Mouse (Mus musculus) neural tube, embryonic 12.5 days (tissue): ENCODE measurements around the gene Rnf225. TPM values are rescaled to one million over a fixed set of nuclear protein-coding genes. Genes with fewer than 3 reads are reported as not detected.
"Not testable (repeated sequence)": the region's sequence is repeated elsewhere in the genome, so short reads cannot be mapped to it uniquely, and the experiment has no call there.

Experiments used
- ATAC-seq: fragments of 200-750 bp; cut with Nextera tagmentation; 2 replicates; pipeline ENCODE4 v1.8.0; 2017; ENCODE audit warnings: low read depth, mild to moderate bottlenecking, moderate TSS enrichment, moderate library complexity; ENCODE audit not compliant: low FRiP score
- H3K27ac ChIP-seq: fragments of 300-500 bp; sonication (generic); 2 replicates; pipeline ENCODE4 v1.5.1; 2016
- H3K27me3 ChIP-seq: fragments of 300-500 bp; sonication (generic); replicated peaks from 2 replicates; pipeline ENCODE4 v1.6.1; 2016; ENCODE audit warnings: mild to moderate bottlenecking
- H3K36me3 ChIP-seq: fragments of 300-500 bp; sonication (generic); 2 replicates; pipeline ENCODE4 v1.6.1; 2016; ENCODE audit warnings: mild to moderate bottlenecking
- H3K4me1 ChIP-seq: fragments of 300-500 bp; sonication (generic); 2 replicates; pipeline ENCODE4 v1.6.1; 2016
- H3K4me2 ChIP-seq: fragments of 300-500 bp; sonication (generic); replicated peaks from 2 replicates; pipeline ENCODE4 v1.6.1; 2016; ENCODE audit warnings: mild to moderate bottlenecking
- H3K4me3 ChIP-seq: fragments of 300-500 bp; sonication (generic); 2 replicates; pipeline ENCODE4 v1.5.1; 2016
- H3K9ac ChIP-seq: fragments of 300-500 bp; sonication (generic); 2 replicates; pipeline ENCODE4 v1.6.1; 2016; ENCODE audit warnings: mild to moderate bottlenecking
- H3K9me3 ChIP-seq: fragments of 300-500 bp; sonication (generic); 2 replicates; pipeline ENCODE4 v1.6.1; 2016; ENCODE audit warnings: mild to moderate bottlenecking
- WGBS: fragments of 180-500 bp; shearing (Covaris S2); methylation state at CpG from one replicate; pipeline ENCODE4 v1.1.7; 2016; 5-methylcytosine and 5-hydroxymethylcytosine counted together
- polyA plus RNA-seq: library from polyadenylated mRNA; unstranded; fragments of >200 nt; fragmentation: Nextera tagmentation; extraction: Ambion mirVana; gene quantifications from 2 replicates; pipeline ENCODE4 v1.2.1, GENCODE M21; 2016

Gene Rnf225
- 0.37 and 0.62 TPM in 2 replicates for polyA plus RNA-seq

DNA sequence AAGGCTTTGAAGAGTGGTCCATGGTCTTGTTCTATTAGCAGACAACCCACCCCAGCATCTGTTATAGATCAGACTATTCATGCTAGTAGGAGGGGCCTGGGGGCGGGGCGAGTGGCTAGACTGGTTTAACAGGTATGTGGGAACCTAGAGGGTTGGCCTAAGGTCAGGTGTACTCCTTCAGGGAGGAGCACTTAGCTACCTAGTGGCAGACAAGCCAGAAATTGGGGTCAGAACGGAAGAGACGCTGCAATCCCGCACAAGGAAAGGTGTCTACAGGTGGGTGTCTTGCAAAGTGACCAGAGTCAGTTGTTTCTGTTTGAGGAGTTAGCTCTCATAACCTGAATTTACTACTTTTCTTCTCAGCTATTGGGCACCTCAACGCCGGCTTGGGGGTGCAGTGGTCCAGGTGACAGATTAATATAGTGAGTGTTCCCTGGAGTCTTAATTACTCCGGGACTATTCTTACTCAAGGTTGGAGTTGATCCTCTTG lies at the start of gene Rnf225:
Gene Rnf225, plus strand, starts transcription at position 226 of the 490 bp plus-strand sequence.
- peaks cover 19% of the 10 kb centered on the region for H3K4me1 ChIP-seq
- WGBS: 25% methylated on average over 8 of the region's 8 CpGs
- H3K9ac ChIP-seq: peak within 1 kb of the TSS; percentile 44
- H3K27ac ChIP-seq: no peak within 1 kb of the TSS
- peaks cover 50% of the 10 kb centered on the region for H3K36me3 ChIP-seq
- no peaks in the 10 kb centered on the region for H3K9me3 ChIP-seq
- ATAC-seq: no peak
- peaks cover 30% of the 10 kb centered on the region for H3K27me3 ChIP-seq
- peak within 1 kb of the TSS; percentile 27; the same call in 1 of the 2 replicates for H3K4me3 ChIP-seq
- peak within 1 kb of the TSS; percentile 57 for H3K4me2 ChIP-seq

DNA sequence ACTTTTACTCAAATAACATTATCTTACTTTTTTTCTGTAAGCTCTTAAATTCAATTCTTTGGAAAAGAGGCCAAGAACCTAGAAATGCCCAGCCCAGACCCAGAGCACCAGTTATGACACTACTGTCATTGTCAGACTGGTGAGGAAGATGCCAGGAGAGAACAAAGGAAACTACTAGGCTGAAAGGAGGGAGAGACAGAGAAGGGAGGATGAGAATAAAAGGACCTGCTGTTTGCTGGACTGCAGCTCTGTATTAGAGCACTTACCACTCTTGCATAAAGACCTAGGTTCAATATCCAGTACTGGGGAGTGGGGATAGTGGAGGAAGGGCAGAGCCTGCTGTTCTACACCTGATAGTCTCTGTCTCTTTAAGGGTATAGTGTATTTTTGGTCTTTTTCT lies 47.2 kb upstream of the Rnf225 start:
- H3K4me3 ChIP-seq: no peak overlapping the region
- peaks cover 10% of the 10 kb centered on the region for H3K4me1 ChIP-seq
- no peak for ATAC-seq
- H3K27me3 ChIP-seq: no peaks in the 10 kb centered on the region
- no peak overlapping the region for H3K27ac ChIP-seq
- no peaks in the 10 kb centered on the region for H3K9me3 ChIP-seq
- peaks cover 9% of the 10 kb centered on the region for H3K36me3 ChIP-seq
- H3K4me2 ChIP-seq: 0 out of 2 replicates have a peak overlapping the region, but pooled peaks have one; percentile 79
- no peak overlapping the region for H3K9ac ChIP-seq

DNA sequence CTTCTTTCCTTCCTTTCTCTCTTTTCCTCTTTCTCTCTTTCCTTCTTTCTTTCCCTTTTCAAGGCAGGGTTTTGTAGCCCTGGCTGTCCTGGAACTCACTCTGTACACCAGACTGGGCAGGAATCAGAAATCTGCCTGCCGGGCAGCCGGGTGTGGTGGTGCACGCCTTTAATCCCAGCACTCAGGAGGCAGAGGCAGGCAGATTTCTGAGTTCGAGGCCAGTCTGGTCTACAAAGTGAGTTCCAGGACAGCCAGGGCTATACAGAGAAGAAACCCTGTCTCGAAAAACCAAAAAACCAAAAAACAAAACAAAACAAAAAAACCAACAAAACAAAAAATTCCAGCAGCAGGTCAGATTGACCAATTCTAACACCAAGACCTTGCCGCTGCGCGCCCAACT lies 46.7 kb upstream of the Rnf225 start:
- not testable (repeated sequence) for H3K27ac ChIP-seq, H3K4me1 ChIP-seq, H3K27me3 ChIP-seq, H3K9me3 ChIP-seq
- H3K36me3 ChIP-seq: peaks cover 13% of the 10 kb centered on the region
- WGBS: 49% methylated on average over 8 of the region's 8 CpGs
- peak; percentile 37 for ATAC-seq
- H3K9ac ChIP-seq: peak overlapping the region; percentile 66
- H3K4me2 ChIP-seq: peak overlapping the region; percentile 79
- H3K4me3 ChIP-seq: peak overlapping the region; percentile 69

DNA sequence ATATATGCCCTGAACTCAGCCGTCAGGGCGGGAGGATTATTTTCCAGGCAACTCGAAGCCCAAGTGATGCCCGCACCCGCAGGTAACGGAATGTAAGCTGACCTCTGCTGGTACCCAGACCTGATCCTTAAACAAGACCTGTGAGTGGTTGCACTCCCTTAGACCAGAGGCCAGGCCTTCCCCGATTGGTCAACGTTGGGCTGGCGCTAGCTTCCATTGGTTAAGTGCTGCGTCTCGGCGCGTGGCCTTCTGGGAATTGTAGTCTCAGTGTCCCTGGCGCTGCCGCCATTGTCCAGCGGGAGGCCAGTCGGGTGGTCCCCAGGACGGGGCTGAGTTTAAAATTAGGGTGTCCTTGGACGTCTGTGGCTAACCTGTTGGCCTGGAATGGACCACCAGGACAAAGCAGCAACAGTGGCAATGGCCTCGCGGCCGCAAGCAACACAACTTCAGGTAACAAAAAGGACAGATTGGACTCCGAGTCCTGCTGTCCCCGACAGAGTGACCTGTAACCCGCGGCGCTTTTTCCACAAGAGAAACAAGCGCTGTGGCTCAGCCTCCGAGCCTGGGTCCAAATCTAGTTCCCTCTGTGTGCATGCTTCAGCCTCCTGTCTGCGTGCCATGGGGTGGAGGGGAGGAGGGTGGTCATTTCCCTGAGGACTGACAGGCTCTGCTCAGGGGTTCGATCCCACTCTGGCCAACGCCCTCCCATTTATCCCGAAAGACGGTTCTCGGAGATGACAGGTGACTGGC lies 46.1 kb upstream of the Rnf225 start, which contains the start of gene Zfp128:
Gene Zfp128, plus strand, starts transcription at position 267 of the 750 bp plus-strand sequence.
- H3K9me3 ChIP-seq: no peaks in the 10 kb centered on the region
- peak within 1 kb of the TSS; percentile 79 for H3K4me2 ChIP-seq
- peak within 1 kb of the TSS; percentile 69 for H3K4me3 ChIP-seq
- H3K27me3 ChIP-seq: no peaks in the 10 kb centered on the region
- H3K9ac ChIP-seq: peak within 1 kb of the TSS; percentile 66
- H3K4me1 ChIP-seq: peaks cover 10% of the 10 kb centered on the region
- peak; percentile 99 for ATAC-seq
- WGBS: 2% methylated on average over 35 of the region's 35 CpGs
- no peak within 1 kb of the TSS for H3K27ac ChIP-seq
- H3K36me3 ChIP-seq: peaks cover 19% of the 10 kb centered on the region

DNA sequence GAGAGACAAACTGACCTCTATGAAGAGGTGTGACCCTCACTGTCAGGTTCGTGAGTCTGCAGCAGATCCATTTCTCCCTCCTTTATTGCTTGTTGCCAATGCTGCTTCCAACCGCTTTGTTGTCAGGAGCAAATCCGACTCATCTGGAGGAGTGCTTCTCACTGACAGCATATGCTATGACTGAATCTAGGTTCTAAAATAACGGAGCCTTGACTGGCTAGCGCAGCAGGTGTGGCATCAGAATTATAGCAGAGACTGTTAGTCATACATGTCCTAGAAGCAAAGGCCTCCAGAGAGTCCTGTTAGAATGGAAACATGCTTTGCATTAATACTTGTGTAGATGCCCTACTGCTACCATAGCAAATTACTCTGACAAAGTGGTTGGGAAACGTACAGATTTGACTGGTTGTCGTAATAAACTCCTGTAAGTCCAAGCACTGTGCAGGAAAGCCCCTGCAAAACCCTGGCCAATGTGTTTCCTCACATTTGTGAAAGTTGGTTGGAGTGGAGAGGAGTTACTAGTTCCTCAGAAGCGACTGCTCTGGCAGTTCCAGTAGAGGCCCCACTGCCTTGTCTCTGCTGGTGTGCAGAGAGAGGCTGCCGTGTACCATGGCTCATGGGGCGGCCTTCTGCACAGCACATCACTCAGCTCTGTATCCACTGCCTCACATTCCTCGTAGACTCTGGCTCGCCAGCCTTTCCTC lies 40.5 kb upstream of the Rnf225 start:
- Histone ChIP-seq H3K4me1 (peaks cover 7% of the 10 kb centered on the region), H3K9ac (no peak overlapping the region), H3K4me2 (no peak overlapping the region), H3K4me3 (no peak overlapping the region), H3K27ac (no peak overlapping the region), H3K36me3 (peaks cover 70% of the 10 kb centered on the region), H3K27me3 (no peaks in the 10 kb centered on the region), H3K9me3 (no peaks in the 10 kb centered on the region)
- WGBS: 92% methylated on average over 12 of the region's 12 CpGs
- ATAC-seq: no peak

DNA sequence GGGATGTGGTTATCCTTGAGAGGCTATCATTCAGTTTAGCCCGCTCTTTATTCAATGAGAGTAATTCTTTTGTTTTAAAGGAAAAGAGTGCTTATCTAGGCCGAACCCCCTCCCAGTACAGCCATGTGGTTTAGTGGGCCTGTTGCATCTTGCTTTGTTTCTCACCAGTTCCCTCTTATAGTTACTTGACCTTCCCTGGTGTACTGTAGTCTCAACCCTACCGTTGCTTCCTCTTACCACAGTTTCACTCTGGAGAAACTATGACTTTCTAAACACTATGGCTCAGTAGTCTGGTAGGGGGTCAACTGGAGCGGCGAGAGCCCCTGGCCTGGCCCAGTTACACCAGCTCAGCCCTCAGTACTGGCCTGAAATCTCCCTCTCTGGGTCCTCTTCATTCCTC lies 39.6 kb upstream of the Rnf225 start:
- Histone ChIP-seq H3K4me3 (no peak overlapping the region), H3K9ac (no peak overlapping the region), H3K4me2 (no peak overlapping the region), H3K27me3 (no peaks in the 10 kb centered on the region), H3K27ac (no peak overlapping the region), H3K9me3 (no peaks in the 10 kb centered on the region), H3K4me1 (no peaks in the 10 kb centered on the region), H3K36me3 (peaks cover 76% of the 10 kb centered on the region)
- ATAC-seq: no peak
- WGBS: 95% methylated on average over 5 of the region's 5 CpGs

DNA sequence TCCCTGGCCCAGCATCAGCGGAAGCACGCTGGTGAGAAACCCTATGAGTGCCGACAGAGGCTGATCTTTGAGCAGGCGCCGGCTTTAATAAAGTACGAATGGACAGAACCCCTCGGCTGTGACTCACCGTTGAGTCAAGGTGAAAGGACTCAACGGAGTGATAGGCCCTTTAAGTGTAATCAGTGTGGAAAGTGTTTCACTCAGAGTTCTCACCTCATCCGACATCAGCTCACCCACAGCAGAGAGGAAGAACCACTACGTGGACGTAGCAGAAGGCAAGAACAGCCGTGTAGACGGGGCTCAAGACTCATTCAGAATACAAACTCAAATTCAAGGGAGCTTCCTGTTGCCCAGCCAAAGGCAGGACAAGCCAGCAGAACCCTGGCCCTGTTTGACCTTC lies 36.3 kb upstream of the Rnf225 start:
- H3K4me1 ChIP-seq: no peaks in the 10 kb centered on the region
- no peaks in the 10 kb centered on the region for H3K9me3 ChIP-seq
- no peaks in the 10 kb centered on the region for H3K27me3 ChIP-seq
- H3K27ac ChIP-seq: no peak overlapping the region
- peaks cover 58% of the 10 kb centered on the region for H3K36me3 ChIP-seq
- no peak overlapping the region for H3K9ac ChIP-seq
- WGBS: 93% methylated on average over 14 of the region's 14 CpGs
- no peak for ATAC-seq
- no peak overlapping the region for H3K4me2 ChIP-seq
- H3K4me3 ChIP-seq: no peak overlapping the region

DNA sequence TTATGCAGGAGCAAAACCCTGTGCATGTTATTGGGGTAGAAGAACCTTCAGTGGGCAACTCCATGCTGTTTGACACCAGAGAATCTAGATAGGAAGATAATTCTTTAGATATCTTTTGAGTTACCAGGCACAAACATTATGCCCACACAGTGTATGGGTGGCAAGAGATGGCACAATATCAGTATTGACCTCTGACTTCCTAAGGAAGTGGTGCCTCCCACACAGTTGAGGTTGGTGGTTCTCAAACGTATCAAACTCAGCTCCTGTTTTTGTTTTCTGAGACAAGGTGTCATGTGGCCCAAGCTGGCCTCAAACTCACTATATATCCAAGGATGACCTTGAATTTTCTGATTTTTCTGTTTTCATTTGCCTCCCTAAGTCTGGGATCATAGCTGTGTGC lies 35.9 kb upstream of the Rnf225 start:
- H3K4me2 ChIP-seq: no peak overlapping the region
- no peak overlapping the region for H3K27ac ChIP-seq
- no peak for ATAC-seq
- H3K27me3 ChIP-seq: no peaks in the 10 kb centered on the region
- no peak overlapping the region for H3K4me3 ChIP-seq
- H3K4me1 ChIP-seq: no peaks in the 10 kb centered on the region
- H3K9ac ChIP-seq: no peak overlapping the region
- peaks cover 54% of the 10 kb centered on the region for H3K36me3 ChIP-seq
- WGBS: 89% methylated on average over 1 of the region's 1 CpGs
- no peaks in the 10 kb centered on the region for H3K9me3 ChIP-seq

DNA sequence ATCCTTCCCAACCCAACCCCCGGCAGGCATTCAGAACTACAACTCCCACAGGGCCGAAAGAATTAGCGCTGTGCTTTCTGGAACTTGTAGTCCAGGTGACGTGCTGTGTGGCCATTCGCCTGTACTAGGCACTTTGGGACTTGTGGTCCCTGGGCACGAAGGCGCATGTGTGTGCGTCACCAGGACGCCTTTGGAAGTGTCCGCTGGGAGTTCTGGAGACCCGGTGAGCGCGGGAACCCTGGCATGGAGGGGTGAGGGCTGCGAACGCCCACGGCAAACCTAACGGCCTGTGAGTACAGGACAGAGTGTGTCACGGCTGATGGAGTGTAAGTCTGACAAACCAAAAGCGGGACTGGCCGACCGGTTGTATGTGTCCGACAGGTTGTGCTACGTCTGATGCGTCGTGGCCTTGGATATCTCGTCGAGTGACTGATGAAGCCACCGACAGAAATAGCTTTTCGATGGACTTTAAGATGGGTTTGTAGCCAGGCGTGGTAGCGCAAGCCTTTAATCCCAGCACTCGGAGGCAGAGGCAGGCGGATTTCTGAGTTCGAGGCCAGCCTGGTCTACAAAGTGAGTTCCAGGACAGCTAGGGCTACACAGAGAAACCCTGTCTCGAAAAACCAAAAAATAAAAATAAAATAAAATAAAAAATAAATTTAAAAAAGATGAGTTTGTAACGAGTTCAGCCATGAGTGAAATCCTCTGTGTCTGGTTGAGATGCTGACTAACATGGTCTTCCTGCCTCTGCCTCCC lies 29.4 kb upstream of the Rnf225 start, which contains the start of gene Zscan22:
Gene Zscan22, plus strand, starts transcription at position 161 of the 756 bp plus-strand sequence.
- 6% methylated on average over 36 of the region's 36 CpGs for WGBS
- Histone ChIP-seq H3K9ac (peak within 1 kb of the TSS; percentile 57), H3K4me2 (peak within 1 kb of the TSS; percentile 60), H3K36me3 (no peaks in the 10 kb centered on the region), H3K9me3 (no peaks in the 10 kb centered on the region), H3K4me1 (no peaks in the 10 kb centered on the region), H3K27me3 (no peaks in the 10 kb centered on the region), H3K27ac (no peak within 1 kb of the TSS), H3K4me3 (peak within 1 kb of the TSS; percentile 59)
- ATAC-seq: peak; percentile 98

DNA sequence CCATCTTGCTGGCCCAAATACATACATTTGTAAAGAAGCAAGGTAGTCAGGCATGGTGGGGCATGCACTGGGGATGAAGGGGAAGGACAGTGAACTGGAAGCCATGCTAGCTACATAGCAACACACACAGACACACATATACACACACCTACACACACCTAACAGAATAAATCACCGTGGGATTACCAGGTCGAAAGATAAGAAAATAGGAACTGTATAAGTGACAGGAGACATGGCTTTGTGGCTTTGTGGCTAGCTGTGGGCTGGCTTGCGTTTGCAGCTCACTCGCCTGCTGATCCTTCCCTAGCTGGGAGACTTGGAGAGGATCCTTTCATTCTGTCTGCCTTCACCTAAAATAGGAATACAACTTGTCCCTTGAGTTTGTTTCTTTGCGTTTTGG lies 25.7 kb upstream of the Rnf225 start:
- Histone ChIP-seq H3K27ac (no peak overlapping the region), H3K36me3 (peaks cover 28% of the 10 kb centered on the region), H3K4me2 (no peak overlapping the region), H3K4me3 (no peak overlapping the region), H3K27me3 (no peaks in the 10 kb centered on the region), H3K4me1 (no peaks in the 10 kb centered on the region), H3K9ac (no peak overlapping the region), H3K9me3 (no peaks in the 10 kb centered on the region)
- WGBS: 90% methylated on average over 5 of the region's 5 CpGs
- ATAC-seq: no peak

DNA sequence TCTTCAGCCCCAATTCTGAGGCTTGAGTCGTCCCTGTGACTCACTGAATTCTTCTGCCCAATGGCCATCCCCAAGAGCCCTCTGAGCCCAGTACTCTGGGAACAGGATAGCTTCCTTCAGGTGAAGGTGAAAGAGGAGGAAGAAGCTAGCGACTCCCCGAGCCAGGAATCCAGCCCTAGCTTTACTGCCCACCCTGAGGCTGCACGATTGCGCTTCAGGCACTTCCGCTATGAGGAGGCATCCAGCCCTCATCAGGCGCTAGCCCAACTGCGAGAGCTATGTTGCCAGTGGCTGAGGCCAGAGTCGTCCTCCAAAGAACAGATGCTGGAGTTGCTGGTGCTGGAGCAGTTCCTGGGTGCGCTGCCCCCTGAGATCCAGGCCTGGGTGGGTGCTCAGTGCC lies 23.6 kb upstream of the Rnf225 start:
- Histone ChIP-seq H3K4me1 (no peaks in the 10 kb centered on the region), H3K4me2 (no peak overlapping the region), H3K9ac (no peak overlapping the region), H3K36me3 (peaks cover 49% of the 10 kb centered on the region), H3K27ac (no peak overlapping the region), H3K27me3 (no peaks in the 10 kb centered on the region), H3K9me3 (no peaks in the 10 kb centered on the region), H3K4me3 (no peak overlapping the region)
- 43% methylated on average over 10 of the region's 10 CpGs for WGBS
- ATAC-seq: no peak

DNA sequence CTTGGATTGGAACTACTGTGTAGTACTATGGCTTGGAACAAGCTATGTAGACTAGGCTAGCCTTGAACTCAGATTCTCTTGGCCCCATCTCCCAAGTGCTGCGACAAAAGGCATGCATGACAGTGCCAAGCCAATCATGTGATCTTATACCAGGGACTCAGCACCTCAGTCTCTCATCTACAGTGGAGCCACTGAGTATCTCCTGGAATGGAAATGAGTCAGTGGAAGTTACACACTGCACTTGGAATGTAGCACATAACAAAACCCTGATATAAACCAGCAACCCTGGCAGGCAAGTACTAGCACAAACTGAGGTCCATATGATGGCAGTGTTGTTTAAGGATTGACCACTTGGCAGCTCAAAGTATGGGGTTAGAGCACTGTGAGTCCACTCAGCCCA lies 22.1 kb upstream of the Rnf225 start:
- WGBS: 97% methylated on average over 1 of the region's 1 CpGs
- no peak overlapping the region for H3K27ac ChIP-seq
- no peak overlapping the region for H3K9ac ChIP-seq
- no peak overlapping the region for H3K4me3 ChIP-seq
- no peak for ATAC-seq
- peaks cover 49% of the 10 kb centered on the region for H3K36me3 ChIP-seq
- H3K9me3 ChIP-seq: no peaks in the 10 kb centered on the region
- no peaks in the 10 kb centered on the region for H3K27me3 ChIP-seq
- H3K4me1 ChIP-seq: peaks cover 6% of the 10 kb centered on the region; the same call in 1 of the 2 replicates
- H3K4me2 ChIP-seq: no peak overlapping the region
